Mouse (Mus musculus) kidney, adult 8-10 months (tissue): ENCODE measurements around the gene Gstt2.

Source experiments
- DNase-seq, 2 experiments: peaks; one replicate each; pipeline ENCODE4 v3.0.0; 2022

Gstt2 gene

DNA sequence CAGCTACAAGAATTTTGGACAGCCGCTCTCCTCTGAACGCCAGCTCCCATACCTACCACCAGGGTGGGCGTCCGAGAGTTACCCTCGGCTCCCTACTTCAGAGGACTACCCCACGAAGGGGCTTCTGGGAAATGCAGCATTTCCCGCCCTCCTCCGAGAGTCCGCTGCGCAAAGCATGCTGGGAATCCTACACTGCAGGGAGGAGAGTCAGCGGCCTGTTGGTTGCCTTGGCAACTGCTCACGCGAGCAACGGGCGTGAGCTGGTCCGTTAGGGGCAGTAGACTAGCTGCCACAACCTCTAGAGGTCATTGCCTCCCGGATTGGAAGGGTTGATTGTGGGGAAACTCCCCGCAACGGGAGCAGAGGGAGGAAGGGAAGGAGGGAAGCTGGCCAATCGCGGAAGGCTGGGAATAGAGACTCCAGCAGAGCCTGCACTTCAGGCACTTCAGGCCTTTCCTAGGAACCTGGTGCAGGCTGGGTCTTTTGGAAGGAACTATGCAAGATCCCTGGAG, at the start of gene Gstt2:
Gstt2 (minus strand) TSS at position 177 of the 512 bp plus-strand sequence.
- DNase-seq, result peak; percentile 96 to 98

DNA sequence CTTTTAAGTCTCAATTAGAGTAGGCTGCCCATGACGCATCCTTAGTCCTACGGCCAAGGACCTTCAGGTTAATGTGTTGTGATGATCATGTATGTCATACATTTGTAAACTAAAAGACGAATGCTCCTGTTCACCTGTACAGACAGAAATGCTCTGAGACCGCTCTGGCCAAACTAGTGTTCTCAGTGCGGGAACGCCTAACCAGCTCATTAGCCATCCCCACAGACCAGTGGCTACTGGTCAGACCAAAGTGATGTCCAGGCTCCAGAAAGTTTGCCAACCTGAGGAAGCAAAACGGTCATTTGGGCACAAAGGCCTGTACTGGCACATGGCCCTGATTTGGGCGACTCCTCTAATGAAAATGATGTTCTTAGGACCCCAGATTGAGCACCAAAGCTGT, 47.5 kb upstream of the Gstt2 start:
- DNase-seq, result no peak

DNA sequence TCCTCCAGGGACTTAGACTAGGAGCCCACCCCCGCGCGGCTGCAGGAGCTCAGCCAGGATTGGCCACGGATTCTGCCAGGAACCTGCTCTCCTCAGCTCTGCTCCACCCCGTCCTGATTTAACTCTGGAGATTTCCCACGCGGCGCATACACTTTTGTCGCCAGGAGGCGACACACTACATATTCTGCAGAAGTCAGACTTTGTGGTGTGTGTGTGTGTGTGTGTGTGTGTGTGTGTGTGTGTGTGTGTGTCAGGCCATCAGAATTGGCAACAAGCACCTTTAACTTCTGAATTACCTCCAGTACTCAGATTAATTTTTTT, 46.0 kb upstream of the Gstt2 start:
- DNase-seq, result peak; percentile 91 to 93

DNA sequence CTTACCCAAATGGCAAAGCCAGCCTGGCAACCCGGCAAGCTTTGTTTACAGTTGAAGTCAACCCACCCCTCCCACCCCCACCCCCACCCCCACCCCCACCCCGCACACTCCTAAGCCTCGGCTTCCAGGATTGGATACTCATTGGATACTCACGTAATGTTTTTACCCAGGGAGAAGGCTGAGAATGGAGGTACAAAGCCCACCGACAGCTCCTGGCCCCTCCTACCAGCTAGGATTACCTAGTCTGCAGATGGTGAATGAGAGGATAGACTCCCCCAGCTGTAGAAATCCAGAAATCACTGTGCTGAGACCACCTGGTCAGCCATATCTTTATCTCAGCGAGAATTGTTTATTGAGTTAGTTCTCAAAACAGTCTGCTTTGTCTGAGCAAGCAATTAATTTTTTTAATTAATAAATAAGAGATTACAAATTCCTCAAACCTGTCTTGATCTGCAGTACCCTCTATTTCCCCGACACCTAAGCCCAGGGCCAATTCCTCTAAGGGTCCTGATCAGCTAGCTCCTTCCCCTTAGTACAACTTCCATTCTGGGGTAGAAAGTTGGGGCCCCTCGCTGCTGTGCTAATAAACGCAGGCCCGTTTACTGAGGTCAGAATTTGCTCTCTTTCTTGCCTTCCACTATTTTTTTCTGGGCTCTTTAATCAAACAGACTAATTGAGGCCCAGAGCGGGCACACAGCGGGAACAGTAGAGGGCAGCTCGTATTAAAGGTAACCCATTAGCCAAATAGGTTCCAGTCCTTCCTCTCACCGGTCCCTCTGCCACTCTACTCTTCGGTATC, 45.4 kb upstream of the Gstt2 start:
- peak in 1 of 2 experiments; percentile 39 for DNase-seq

DNA sequence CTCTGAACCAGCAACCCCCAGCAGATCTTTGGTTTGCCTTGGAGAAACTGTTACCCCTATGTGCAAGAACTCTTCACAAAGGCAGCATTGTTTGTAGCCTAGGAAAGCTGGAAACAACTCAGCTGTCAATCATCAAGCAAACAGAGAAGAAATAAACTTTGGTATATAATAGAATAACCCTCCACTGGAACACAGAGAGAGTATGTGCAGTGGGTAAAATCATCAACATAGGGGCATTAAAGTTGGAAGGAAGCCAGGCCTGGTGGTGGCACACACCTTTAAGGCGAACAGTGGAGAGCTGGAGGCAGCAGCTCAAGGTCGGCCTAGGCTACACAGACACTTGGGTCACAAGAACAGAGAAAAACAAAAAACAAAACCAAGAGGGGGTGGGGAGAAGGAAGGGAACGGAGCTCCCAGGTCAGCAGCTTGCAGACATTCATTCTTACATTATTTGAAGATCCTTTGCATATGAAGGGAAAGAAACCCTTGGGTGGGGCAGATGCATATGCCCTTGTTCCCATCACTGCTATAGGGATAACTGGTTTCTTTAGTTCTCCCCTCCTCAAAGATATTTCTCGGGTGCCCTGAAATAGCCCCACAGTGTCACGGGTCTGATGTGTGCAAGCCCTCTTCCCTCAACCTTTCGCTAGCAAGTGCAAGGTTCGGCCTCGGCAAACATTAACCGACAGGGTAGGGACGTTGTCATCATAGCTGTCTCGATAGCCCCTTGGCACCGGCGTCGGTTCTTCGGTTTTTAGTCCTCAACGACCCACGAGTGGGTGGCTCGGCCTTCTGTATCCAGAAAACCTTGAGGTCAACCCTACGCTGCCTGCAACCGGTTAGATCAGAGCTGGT, 44.6 kb upstream of the Gstt2 start:
- DNase-seq, result peak; percentile 90 to 91

DNA sequence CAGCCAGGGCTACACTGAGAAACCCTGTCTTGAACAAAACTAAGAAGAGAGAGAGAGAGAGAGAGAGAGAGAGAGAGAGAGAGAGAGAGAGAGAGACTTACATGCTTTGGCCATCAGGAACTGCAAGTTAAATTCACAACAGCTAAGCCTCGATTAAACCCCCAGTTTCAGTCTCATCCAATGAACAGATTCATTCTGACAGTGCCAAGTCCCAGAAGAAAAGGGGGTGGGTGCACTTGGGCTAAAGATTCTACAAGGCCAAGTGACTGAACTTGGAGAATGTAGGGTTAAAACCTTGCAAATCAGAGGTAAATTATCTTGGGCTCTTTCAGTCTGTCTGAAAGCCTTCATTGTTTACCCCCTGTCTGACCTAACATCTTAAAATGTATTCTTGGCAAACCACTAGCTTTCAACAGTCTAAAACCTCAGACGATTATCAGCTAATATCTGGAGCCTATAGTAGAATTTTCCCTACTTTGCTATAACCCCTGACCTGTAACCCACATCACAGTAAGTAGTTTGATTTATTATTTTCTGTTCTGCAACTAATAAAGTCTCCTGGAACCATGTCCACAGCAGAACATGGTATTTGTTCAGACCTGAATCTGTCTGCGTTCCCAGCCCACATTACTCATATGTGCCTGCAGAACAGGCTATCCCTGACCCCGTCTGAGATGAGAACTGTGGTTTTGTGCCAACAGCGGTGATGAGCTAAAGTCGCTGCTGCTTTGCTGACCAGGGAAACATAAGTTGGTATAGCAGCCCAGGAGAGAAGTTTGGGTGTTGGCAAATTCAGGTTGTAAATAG, 43.8 kb upstream of the Gstt2 start:
- DNase-seq, result no peak

DNA sequence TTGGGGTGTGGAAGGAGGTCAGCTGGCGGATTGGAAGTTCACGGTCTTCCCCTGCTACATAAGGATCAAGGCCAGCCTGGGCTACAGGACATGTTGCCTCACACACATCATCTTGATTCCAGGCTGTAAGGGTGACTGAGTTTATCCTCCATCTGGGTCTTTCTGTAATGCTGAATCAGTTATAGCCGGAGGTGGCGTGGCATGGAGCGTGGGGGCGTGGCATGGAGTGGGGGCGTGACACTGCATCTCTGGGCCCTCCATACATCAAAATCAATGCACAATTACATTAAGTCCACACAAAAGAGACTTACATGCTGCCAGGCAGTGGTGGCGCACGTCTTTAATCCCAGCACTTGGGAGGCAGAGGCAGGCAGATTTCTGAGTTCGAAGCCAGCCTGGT, 43.1 kb upstream of the Gstt2 start:
- no peak for DNase-seq

DNA sequence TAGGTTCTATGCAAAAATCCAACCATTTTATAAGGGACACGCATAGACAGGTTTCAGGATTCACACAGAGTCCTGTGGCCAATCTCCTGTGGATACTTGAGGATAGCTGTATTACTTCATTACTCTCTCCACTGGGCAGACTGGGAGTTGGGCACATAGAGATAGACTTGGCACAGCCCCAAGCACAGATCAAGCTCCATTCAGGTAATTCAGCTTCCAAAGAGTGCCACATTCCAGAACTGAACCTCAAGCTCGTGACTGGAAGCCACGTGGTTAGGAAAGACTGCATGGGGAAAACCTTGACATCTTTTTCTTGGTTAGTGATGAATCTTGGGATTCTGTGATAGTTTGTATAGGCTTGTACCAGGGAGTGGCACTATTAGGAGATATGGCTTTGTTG, 41.6 kb upstream of the Gstt2 start:
- DNase-seq, result peak; percentile 83 to 84

DNA sequence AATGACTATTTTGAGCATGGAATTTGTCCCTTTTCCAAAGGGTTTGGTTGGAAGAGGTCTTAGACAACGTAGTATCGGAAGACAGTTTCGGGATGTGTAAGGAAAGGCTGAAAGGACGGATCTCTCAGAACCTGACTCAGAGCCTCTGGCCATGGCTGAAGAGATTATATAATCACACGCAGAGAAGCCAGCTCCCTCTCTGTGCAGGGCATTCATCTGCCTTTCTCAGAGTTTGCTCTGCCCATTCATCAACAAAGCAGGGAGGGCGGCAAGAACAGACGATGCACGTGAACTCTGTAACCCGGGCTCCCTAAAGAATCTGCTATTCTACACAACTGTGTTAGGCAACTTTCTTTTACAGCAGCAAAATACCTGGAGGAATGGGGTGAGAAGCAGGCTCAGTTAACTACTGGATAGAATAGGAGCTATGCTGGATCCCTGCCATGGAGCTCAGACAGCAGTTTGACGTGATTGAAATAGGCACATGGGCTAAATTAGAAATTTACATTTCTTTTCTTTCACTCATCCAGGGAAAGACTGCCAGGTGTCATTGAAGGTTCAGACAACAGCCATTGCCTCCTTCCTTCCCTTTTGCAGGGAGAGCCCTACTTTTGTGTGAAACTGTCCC, 36.4 kb upstream of the Gstt2 start:
- DNase-seq, result no peak

DNA sequence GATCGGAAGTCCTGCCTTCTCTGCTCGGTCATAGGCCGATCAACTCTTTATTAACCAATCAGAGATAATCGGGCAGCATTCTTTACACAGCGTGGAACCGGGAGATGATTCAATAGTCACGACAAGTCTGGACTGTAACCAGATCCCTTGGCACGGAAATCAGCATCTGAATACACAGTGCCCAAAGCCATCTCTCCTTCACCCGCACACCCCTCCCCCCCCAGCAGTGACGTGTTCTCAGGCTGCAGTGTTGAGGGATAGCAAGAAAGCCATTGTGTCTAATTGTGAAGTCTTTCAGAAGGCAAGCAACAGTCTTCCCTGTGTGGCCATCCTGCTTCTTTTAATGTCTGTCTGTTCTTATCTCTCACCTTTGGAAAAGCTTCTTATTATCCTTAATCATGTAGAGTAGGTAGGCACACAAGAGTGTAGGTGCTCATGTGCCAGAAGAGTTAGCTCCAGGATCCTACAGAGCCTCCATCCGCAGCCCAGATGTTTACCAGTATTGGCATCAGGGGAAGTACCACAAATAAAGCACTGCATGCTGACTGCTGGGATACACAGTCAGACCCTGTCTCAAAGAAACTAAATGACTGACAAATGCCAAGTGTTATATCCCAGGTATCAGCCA, 35.8 kb upstream of the Gstt2 start:
- DNase-seq, result peak; percentile 53 to 66

DNA sequence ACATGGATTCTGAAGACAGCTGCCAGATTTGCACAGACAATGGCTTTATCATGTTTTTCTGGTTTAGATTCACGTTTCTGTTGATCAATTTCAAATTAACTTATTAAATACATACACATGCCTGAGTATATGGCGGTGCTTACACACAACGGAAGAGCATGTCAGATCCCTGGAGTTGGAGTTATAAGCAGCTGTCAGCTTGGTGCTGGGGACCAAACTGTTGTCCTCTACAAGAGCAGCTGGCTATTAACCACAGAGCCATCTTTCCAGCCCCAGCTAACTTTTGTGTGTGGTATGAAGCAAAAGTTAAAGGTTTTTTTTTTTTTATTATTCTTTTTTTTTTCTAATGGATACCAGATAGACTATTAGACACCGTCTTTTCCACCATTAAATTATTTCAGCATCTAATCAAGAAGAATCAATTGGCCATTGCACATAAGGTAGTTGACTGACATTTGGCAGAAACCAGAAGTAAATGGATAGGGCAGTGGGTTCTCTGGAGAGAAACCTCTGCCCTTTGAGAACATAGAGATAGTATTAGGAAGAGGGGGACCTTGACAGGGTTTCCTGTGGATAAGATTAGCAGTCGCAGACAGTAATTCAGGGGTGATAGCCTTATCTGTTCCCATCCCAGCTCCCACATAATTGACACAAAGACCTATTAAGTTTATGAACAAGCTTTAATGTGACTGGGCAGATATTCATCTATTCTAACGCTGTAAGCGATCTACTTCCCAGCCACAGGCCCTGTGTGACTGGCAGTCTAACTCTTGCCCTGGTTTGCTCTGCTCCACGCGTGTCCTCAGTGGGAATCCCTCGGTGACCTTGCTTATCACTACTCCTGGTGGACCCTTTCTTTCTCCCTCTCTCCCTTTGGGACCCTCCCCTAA, 35.0 kb upstream of the Gstt2 start:
- DNase-seq, result no peak

DNA sequence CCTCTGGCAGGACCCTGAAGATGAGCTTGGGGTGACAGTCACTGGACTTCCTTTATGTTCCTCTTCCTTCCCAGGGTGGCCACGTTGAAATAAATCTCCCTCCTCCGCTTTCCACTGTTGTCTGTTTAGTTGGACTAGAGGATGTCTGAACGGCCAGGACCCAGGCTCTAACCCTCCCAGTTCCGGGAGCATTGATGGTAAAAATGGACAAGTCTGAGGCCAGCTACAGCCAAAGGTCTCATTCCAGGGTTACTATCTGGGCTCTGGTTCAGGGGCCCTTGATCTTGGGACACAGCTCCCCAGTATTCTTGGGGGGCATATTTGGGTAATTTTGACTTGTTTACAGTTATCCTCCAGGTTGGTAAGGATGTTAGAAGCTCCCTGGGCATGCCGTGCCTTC, 24.4 kb upstream of the Gstt2 start:
- DNase-seq, result no peak

DNA sequence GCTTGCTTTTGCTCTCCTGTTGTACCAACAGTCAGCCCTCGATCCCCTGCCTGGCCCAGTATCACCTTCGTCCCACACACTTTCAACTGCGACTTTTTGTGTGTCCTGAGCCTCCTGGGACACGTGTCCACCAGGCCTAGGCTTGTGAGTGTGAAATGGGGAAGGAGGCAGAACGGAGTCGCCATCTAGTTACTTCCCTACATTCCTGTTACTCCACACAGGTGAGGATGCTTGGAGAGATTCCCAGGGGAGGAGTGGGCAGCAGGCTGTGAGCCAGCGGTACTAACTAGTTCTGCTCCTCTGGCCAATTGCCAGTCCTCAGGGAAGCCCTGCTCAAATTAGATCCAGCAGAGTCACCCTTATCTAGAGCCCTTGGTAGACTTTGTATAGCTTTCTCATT, 23.5 kb upstream of the Gstt2 start:
- no peak for DNase-seq

DNA sequence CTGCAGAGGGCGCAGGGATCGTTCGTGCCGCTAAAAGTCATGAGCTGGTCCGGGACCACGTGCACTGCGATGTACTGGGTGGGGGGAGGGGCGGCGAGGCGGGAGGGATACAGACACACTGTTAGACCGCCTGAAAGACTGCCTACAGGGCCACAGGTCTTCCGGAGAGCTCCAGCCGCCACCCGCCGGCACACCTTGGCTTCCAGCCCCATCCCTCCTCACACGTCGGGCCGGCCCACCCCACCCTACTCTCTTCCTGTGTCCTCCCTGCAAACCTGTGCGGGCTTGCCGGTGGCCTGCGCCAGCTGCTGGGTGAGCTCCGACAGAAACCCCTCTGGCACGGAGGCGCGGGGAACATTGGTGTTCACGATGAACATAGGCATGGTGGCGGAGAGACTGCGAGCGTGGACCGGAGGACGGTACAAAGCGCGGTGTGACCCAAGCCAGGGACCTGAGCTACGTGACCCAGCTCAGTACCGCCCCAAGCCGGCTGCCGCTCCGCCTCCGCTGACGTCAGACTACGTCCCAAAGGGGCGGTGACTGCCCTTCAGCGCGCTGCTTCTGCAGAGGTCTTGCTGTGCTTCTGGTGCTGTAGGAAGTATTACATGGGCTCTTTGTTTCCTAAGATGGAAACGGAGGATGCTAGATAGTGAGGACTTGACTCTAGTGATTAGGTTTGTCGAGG, 22.7 kb upstream of the Gstt2 start, which contains the start of gene Mif:
Mif (minus strand) TSS at position 455 of the 685 bp plus-strand sequence.
- DNase-seq, result peak; percentile 88 to 89

DNA sequence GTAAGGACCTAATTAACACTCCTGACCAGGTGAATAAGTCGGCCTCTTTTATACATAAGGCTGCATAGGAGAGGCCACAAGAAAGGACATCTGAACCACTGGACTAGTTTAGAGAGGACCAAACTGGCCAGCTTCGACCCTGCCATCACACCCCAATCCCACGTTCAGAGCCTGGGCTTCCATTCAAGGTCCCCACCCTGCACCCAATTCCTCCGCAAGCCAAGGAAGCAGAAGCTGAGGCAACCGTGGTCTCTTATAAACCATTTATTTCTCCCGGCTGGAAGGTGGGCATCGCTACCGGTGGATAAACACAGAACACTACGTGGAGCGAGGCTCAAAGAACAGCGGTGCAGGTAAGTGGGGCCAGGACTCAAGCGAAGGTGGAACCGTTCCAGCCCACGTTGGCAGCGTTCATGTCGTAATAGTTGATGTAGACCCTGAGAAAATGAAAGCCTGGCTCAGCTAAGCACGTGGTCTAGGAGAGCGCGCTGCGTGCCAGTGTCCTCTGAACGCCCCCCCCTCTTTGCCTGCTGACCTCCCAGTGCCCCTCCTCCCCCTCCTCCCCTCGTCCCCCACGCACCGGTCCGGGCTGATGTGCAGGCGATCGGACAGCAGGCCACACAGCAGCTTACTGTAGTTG, 22.0 kb upstream of the Gstt2 start:
- DNase-seq, result no peak

DNA sequence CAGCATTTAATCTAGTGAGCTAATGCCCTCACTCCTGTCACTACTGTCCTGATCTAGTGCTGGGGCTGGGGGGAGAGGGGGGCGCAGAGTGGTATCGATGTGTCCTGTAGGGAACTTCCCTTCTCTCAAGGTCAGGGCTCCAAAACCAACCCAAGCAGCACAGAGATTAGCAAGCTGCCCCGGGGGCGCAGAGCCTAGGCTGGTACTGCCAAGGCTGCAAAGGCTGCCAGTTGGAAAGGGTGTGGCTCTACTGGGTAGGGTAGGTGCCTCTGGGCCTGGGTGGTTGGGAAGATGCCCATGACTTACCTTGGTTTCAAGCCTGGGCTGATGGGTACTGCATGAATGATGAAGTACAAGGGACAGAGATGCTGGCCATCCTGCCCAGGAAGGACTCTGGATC, 20.4 kb upstream of the Gstt2 start:
- DNase-seq, result no peak

DNA sequence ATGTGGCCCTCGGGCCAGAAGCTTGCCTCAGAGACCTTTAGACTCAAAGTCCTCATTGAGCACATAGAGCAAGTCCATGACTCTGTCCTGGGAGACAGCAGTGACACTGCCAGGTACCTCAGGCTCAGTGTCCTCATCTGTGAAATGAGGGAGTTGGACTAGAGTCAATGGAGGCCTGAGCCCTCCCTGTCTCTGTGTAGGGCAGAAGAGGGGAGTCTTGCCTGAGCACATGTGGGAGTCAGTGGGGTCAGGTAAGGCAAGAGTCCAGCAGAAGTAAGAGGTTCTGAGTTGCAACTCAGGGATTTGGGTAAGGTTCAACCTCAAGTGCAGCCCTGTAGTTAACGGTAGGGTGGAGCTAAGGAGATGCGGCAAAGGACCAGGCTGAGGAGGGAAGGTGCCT, 19.8 kb upstream of the Gstt2 start:
- no peak for DNase-seq

DNA sequence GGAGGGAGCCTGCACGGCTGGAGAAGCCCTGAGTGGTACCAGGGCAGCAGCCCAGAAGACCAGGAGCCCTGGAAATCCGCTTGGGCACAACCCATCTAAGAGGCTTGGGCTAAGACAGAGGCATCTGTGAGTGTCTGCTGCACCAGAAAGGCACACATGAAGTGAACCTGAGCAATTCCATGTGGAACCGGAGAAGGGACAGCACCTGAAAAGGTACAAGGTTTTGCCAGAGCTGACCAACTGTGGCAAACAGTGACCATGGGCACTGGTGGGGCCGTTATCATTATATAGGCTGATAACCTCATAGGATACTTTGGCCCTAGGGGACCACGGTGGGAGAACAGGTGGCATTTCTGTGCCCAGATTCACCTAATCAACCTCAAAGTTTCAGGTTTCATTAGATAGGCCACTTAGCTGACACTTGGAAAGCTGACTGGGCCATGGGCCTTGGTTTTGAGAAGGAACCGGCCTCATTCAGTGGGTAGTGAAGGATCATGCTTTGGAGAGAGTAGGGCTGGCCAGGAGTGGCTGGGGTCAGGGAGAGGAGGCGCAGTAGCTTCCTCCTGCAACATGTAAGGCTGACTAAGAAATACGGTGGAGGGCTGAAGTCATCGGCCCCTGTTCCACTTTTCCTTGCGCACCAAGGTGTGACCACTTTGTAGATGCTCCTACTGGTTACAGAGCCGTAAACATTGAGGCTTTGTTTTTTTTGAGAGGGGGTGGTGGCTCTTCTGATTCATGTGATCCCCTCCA, 19.1 kb upstream of the Gstt2 start:
- no peak for DNase-seq

DNA sequence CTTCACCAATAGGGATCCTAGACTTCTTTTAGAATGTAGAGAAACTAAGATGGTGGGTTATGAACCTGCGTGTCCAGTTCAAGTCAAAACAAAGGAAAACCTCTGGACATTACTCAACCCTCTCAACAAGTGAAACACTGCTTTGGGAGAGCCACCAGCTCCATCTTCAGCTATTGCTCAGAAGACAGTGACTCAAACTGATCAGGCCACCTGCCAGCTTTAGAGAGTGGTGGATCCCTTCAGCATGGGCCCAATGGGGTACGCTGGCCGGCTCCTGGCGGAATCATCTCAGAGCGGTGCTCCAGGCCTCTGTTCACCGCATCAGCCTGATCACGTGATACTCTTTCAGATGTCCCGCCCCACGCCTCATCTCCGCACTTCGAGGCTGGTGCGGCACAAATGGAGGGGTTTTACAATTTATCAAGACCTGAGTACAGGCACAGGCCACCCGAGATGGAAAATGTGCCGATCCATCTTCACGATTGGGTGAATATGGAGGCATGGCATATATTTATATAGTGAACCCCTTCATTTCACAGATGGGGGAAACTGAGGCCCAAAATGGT, 18.3 kb upstream of the Gstt2 start:
- no peak for DNase-seq
